Mouse (Mus musculus) urinary bladder, postnatal 0 days (tissue): ENCODE data around the gene Midn. TPM values are rescaled to one million over a fixed set of nuclear protein-coding genes. Genes with fewer than 3 reads are reported as not detected.

ENCODE experiments used
- polyA plus RNA-seq: library from polyadenylated mRNA; unstranded; fragments of >200 nt; fragmentation: Nextera tagmentation; extraction: Ambion mirVana; gene quantifications from 2 replicates; pipeline ENCODE4 v1.2.1, GENCODE M21; 2015

The Midn gene
- polyA plus RNA-seq = 7.5 and 7.6 TPM in 2 replicates

DNA sequence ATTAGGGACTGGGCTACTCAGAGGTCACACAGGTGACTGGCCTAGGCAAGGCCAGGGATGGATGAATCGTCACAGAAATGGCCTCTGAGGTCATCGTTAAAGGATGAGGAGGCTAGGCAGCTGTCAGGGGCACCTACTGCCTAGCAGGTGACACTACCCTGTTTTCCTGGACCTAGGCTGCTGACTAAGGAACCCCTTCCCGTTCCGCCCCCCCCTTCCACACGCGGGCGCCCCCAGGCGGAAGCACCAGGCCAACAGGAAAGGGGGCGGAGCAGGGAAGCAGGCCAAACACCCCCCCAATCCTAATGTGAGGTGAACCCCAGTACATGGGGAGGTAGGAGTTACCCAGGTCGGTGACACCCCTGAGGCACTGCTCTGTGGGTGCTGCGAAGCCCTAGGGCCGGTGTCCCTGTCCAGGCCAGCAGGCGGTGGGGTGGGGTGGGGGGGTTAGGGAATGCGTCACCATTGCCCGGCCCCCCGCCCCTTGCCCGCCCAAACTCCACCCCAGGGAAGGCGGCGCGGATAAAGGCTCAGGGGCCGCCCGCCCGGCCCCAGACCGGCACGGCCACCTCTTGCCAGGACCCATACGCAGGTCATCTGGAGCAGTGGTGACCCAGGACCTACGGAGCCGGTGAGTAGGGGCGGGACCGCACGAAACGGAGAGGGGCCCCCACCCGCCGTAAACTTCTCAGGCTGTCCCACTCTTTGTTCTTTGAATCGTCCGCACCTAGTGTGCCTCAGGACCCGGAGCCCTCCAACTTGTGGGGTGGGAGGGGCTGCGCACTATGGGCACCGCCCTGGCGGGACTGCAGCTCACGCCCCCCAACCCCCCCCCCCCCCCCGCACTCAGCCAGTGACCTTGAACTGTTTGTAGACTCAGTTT, at the start of gene Midn:
Gene Midn, plus strand, starts transcription at position 554 of the 883 bp plus-strand sequence.

DNA sequence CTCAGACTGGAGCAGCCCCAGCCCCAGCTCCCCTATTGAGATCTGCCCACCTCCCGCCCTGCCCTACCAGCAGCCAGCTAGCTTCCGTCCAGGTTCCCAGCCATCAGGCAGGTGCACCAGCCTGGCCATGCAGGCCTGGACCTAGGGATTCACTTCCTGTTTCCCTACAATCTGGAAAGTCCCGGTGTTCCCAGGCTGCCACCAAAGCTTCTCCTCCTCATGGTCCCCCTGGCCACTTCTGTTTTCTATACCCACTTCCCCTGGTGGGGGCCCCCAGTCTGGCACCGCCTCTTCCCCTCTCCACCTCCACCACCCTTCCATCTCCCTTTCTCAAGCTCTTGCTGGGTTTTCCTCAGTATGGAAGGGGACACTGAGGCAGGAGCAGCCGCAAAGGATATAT, 42.6 kb upstream of the Midn start, which contains the start of gene Sbno2:
Gene Sbno2, minus strand, starts transcription at position 112 of the 400 bp plus-strand sequence.

DNA sequence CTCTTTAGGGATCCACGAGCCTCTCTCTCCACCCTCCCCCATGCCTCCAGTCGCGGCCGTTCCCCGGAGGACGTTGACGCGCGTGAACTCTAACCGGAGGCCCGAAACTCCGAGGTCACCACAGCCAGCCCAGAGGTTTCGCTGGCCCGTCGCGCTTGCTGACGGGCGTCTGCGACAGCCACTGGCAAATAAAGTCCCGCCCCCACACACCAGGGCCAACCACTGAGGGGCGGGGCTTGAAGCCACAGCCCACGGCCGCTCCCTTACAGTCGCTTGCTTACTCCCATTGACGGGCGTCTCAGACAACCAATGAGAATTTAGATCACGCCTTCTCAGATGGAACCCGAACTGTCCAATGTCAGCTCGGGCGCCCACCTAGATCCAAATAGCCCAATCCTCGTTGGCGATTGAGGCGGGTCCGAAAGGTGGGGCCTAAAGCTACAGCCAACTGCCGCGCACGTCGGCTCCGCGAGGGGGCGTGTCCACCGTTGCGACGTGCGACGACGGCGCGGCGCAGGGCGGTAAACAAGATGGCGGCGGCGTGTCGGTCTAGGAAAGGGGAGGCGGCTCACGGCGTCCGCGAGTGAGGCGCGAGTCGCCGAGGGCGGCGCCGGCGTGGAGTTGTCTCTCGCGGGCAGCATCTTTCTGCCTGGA, 32.7 kb upstream of the Midn start, which contains the start of gene Stk11:
Gene Stk11, plus strand, starts transcription at position 514 of the 654 bp plus-strand sequence.

DNA sequence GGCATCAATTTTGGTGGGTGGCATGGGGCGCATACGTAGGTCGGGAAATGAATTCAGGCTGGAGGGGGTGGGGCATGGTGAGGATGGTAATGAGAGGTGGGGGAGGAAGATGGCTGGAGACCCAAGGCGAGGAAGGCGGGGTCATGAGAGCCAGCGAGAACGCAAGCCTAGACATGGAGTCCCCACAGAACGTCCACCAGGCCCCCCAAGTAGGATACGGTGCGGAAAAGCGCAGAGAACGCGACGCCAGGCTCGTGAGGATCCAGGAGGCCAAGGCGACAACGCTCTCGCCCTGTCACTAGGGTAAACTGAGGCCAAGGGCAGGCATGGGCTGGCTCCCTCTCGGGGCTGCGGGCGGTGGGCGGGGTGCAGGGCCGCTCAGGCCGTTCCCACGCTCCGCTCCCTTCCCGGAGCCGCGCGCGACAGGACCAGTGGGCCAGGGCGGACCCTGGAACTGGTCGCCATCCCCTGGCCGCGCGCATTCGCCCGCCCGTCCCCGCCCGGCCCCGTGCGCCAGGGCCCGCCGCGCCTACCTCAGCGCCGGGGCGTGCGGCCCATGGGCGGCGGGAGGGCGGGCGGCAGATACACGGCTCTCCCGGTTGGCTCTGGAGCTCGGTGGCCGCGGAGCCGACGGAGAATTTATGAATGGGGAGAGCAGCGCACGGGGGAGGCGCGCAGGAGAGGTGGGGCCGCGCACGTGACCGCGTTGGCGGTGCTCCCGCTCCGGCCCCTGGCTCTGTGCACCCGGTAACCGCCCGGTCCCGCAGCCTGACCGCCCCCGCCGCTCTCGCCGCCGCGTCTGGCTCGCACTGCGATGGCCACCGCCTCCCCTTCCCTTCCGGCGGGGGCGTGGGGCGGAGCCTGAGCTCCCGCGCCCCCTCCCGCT, 9.3 kb upstream of the Midn start, which contains the start of gene Atp5d:
Gene Atp5d, plus strand, starts transcription at position 80 of the 886 bp plus-strand sequence.

DNA sequence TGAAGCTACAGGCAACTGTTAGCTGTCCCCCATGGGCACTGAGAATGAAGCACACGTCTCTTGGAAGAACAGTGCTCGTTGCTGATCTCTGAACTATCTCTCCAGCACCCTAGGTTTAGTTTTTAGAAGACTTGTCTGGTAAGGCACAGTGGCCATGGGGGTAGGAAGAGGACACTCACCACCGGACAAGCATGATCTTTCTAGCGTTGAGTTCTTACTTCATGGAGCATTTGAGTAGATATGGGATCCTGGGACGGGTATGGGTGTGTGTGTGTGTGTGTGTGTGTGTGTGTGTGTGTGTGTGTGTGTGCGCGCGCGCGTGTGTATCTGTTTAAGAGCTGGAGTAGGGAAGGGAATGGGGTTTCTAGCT, 7.4 kb upstream of the Midn start, which contains the start of gene Cbarp:
Gene Cbarp, minus strand, starts transcription at position 170 of the 370 bp plus-strand sequence.

DNA sequence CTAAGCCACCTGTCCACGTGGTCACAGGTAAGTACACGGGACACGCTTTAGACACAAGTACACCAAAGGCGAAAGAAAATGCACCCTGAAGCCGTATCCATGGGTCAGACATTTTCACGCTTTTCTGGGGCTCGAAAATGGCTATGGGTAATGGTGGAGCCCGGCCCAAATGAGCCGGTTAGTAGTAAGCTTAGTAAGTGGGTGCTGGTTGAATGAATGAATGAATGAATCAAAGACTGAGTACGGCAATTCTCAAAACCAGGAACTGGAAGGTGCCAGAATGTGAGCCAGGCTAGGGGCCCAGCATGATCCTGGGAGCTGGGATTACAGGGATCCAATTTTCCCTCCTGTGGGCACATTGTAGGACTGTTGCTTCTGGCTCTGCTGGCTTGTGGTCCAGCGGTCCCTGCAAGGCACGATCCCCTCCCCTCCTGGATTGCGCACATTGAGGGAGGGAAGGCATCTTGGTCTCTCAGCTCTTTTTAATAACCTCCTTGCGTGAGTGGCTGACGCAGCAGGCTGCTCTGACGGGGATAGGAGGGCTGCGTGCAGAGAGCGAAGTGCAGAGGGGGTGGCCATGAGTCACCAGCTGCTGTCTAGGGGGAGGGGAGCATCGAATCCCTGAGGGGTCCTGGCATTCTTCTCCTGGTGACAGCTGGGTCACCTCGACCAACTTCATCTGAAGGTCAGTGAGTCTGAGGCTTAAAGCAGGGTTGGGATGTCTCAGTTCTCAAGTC, 17.5 kb downstream of the Midn start, which contains the start of gene Cirbp:
Gene Cirbp, plus strand, starts transcription at position 594 of the 737 bp plus-strand sequence.

DNA sequence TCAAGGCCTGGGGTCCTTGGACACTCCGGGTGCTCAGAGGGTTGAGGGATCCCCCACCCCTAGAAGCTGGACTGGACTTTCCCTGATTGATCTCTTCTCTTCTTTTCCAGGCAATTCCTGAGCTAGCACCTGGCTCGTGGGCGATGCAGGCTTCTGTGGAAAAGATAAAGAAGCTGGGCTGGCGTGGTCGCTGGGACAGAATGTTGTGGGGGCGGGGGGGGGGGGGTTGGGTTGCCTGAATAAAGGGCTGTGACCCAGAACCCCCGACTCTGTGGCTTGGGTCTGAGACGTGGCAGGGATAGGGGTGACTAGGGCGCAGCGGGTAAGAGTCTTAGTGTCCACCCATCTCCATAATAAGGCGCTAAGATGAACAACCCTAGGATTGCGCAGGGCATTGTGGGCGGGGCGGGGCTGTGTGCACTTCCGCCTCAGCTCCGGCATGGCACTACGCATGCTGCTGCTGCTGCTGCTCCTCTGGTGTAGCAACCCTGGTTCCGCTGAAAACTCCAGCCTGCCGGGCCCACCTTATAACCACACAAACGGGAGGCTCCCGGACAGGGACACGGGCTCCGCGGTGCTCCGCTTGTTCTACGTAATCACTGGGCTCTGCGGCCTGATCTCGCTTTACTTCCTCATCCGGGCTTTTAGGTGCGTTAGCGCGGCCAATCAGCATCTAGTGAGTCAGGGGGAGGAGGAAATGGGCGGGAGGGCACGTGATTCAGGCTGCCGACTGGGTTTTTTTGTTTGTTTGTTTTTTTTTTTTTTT, 24.6 kb downstream of the Midn start, which contains the start of gene 1600002K03Rik:
Gene 1600002K03Rik, plus strand, starts transcription at position 418 of the 766 bp plus-strand sequence.

DNA sequence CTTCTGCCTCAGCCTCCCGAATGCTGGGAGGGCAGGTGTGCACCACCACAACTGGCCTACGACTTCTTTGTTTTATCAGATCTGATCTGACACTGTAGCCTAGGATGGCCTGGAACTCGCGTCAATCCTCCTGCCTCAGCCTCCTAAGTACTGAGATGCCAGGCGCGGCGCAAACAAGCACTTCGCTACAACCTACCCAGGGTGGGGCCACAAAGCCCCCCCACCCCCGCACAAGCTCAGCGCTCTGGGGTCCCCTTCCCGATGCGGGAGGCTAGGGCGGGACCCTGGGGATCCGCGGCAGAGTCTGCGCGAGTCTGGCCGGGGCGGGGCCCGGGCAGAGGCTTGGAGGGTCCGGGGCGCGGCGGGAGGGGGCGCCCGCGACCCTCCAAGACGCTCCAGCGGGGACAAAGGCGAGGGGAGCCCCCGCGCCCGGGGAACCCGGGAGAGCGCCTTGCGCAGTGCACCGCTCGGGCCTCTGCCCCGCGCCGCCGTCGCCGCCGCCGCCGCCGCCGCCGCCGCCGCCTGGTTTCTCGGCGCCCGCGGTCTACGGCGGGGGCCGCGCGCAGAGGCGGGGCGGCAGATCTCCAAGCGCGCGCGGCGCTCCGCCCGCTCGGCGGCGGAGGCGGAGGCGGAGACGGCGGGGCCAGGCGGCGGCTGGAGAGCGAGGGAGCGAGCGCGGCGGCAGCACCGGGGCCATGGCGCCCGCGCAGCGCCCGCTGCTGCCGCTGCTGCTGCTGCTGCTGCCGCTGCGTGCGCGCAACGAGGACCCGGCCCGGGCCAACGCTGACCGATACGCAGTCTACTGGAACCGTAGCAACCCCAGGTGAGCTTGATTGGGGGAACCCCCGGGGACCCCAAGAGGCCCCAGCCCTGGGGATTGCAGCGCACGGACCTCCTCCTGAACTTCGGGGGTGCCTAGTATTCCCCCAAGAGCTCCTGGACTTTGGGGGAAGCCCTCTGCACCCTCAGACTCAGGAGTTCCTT, 31.3 kb downstream of the Midn start, which contains the start of gene Efna2:
Gene Efna2, plus strand, starts transcription at position 415 of the 984 bp plus-strand sequence.

Other genes starting within 250 kb of the Midn start
- 33.5 and 34.4 TPM in 2 replicates for gene Med16, start 239.3 kb upstream of the Midn start, polyA plus RNA-seq
- gene Gm26602, start 237.4 kb upstream of the Midn start, polyA plus RNA-seq = not detected in 2 replicates
- gene Kiss1r, start 231.3 kb upstream of the Midn start, polyA plus RNA-seq = 1.2 and 1.3 TPM in 2 replicates
- 125 and 126 TPM in 2 replicates for gene R3hdm4, start 227.1 kb upstream of the Midn start, polyA plus RNA-seq
- gene Arid3a, start 221.2 kb upstream of the Midn start, polyA plus RNA-seq = 4.0 TPM in 2 replicates
- 52.5 and 55.6 TPM in 2 replicates for gene Wdr18, start 188.1 kb upstream of the Midn start, polyA plus RNA-seq
- 0.07 and 0.13 TPM in 2 replicates for gene Grin3b, start 177.6 kb upstream of the Midn start, polyA plus RNA-seq
- 15.3 and 18.7 TPM in 2 replicates for gene Tmem259, start 163.9 kb upstream of the Midn start, polyA plus RNA-seq
- gene Cnn2, start 159.7 kb upstream of the Midn start, polyA plus RNA-seq = 662 and 733 TPM in 2 replicates
- gene Abca7, start 151.8 kb upstream of the Midn start, polyA plus RNA-seq = 2.9 and 3.0 TPM in 2 replicates
- gene Arhgap45, start 131.6 kb upstream of the Midn start, polyA plus RNA-seq = 5.5 and 10.3 TPM in 2 replicates
- 94.2 and 108 TPM in 2 replicates for gene Polr2e, start 108.5 kb upstream of the Midn start, polyA plus RNA-seq
- 724 and 745 TPM in 2 replicates for gene Gpx4, start 101.1 kb upstream of the Midn start, polyA plus RNA-seq
- 14.6 and 18.7 TPM in 2 replicates for gene Sbno2, start 42.7 kb upstream of the Midn start, polyA plus RNA-seq
- gene Stk11, start 32.5 kb upstream of the Midn start, polyA plus RNA-seq = 11.9 and 12.4 TPM in 2 replicates
- gene Atp5d, start 9.6 kb upstream of the Midn start, polyA plus RNA-seq = 604 and 621 TPM in 2 replicates
- 2.1 and 2.4 TPM in 2 replicates for gene Cbarp, start 7.4 kb upstream of the Midn start, polyA plus RNA-seq
- 215 and 228 TPM in 2 replicates for gene Cirbp, start 17.7 kb downstream of the Midn start, polyA plus RNA-seq
- gene 1600002K03Rik, start 24.7 kb downstream of the Midn start, polyA plus RNA-seq = 8.1 and 10.7 TPM in 2 replicates
- 5.6 and 6.3 TPM in 2 replicates for gene Efna2, start 31.2 kb downstream of the Midn start, polyA plus RNA-seq
- gene Mum1, start 78.2 kb downstream of the Midn start, polyA plus RNA-seq = 19.8 and 28.1 TPM in 2 replicates
- gene Ndufs7, start 100.8 kb downstream of the Midn start, polyA plus RNA-seq = 297 and 358 TPM in 2 replicates
- 21.6 and 22.3 TPM in 2 replicates for gene Gamt, start 112.7 kb downstream of the Midn start, polyA plus RNA-seq
- gene Dazap1, start 113.2 kb downstream of the Midn start, polyA plus RNA-seq = 25.8 and 28.0 TPM in 2 replicates
- 647 and 717 TPM in 2 replicates for gene Rps15, start 144.2 kb downstream of the Midn start, polyA plus RNA-seq
- 0.36 and 0.45 TPM in 2 replicates for gene Apc2, start 147.7 kb downstream of the Midn start, polyA plus RNA-seq
- 39.5 and 42.5 TPM in 2 replicates for gene 2310011J03Rik, start 172.3 kb downstream of the Midn start, polyA plus RNA-seq
- gene Pcsk4, start 181.2 kb downstream of the Midn start, polyA plus RNA-seq = 1.3 and 2.2 TPM in 2 replicates
- 17.3 and 20.4 TPM in 2 replicates for gene Reep6, start 181.7 kb downstream of the Midn start, polyA plus RNA-seq
- 21.4 and 22.9 TPM in 2 replicates for gene Adamtsl5, start 200.1 kb downstream of the Midn start, polyA plus RNA-seq
- gene Plk5, start 208.2 kb downstream of the Midn start, polyA plus RNA-seq = not detected in 2 replicates
- gene Mex3d, start 239.4 kb downstream of the Midn start, polyA plus RNA-seq = 3.7 and 4.2 TPM in 2 replicates